Mouse (Mus musculus): ENCODE measurements at regions not wholly inside any gene's neighbourhood (a gene's known extent, or its start where the extent isn't known, plus 50 kb on each side); places are given as distances from the start of the nearest gene placed in this dataset.

GRCm38 (mm10) chr17:50444023-50444389 lies 65.2 kb upstream of the Plcl2 start:
- Histone ChIP-seq H3K4me1 (ENCODE audit: control insufficient read depth, insufficient read depth, low read length) (no peaks in the 10 kb centered on the region), H3K27ac (ENCODE audit: insufficient read depth, low read length) (no peak overlapping the region), H3K4me3 (ENCODE audit: insufficient read depth, low read length) (no peak overlapping the region)
- no peak for TF ChIP-seq CTCF (IDR thresholded peaks at IDR 0.05; ENCODE audit: extremely low read depth, insufficient read depth, low read length)
- TF ChIP-seq POLR2A (IDR thresholded peaks at IDR 0.05; ENCODE audit: extremely low read depth, insufficient read depth, low read length) = no peak

GRCm38 (mm10) chr17:50448693-50449092 lies 60.5 kb upstream of the Plcl2 start:
- no peak for TF ChIP-seq POLR2A (IDR thresholded peaks at IDR 0.05; ENCODE audit: extremely low read depth, insufficient read depth, low read length)
- no peak for TF ChIP-seq CTCF (IDR thresholded peaks at IDR 0.05; ENCODE audit: extremely low read depth, insufficient read depth, low read length)

GRCm38 (mm10) chr17:50451606-50452005 lies 57.6 kb upstream of the Plcl2 start:
- no peak for TF ChIP-seq POLR2A (IDR thresholded peaks at IDR 0.05; ENCODE audit: extremely low read depth, insufficient read depth, low read length)
- no peak overlapping the region for H3K27ac ChIP-seq (ENCODE audit: insufficient read depth, low read length)
- no peak overlapping the region for H3K4me3 ChIP-seq (ENCODE audit: insufficient read depth, low read length)
- no peaks in the 10 kb centered on the region for H3K4me1 ChIP-seq (ENCODE audit: control insufficient read depth, insufficient read depth, low read length)

More at GRCm38 (mm10) chr17:50448693-50449092, 60.5 kb upstream of the Plcl2 start:
- Histone ChIP-seq H3K27ac (ENCODE audit: insufficient read depth, low read length) (no peak overlapping the region), H3K4me3 (ENCODE audit: insufficient read depth, low read length) (no peak overlapping the region), H3K4me1 (ENCODE audit: control insufficient read depth, insufficient read depth, low read length) (no peaks in the 10 kb centered on the region)

GRCm38 (mm10) chr17:50453524-50453923 lies 55.7 kb upstream of the Plcl2 start:
- H3K27ac ChIP-seq (ENCODE audit: insufficient read depth, low read length) = no peak overlapping the region
- no peak for TF ChIP-seq CTCF (IDR thresholded peaks at IDR 0.05; ENCODE audit: extremely low read depth, insufficient read depth, low read length)
- TF ChIP-seq POLR2A (IDR thresholded peaks at IDR 0.05; ENCODE audit: extremely low read depth, insufficient read depth, low read length) = no peak
- H3K4me1 ChIP-seq (ENCODE audit: control insufficient read depth, insufficient read depth, low read length) = no peaks in the 10 kb centered on the region
- no peak overlapping the region for H3K4me3 ChIP-seq (ENCODE audit: insufficient read depth, low read length)

- Histone ChIP-seq H3K27ac (ENCODE audit: insufficient read depth, low read length) (no peak overlapping the region), H3K4me3 (ENCODE audit: insufficient read depth, low read length) (no peak overlapping the region), H3K4me1 (ENCODE audit: control insufficient read depth, insufficient read depth, low read length) (no peaks in the 10 kb centered on the region)
- TF ChIP-seq POLR2A (IDR thresholded peaks at IDR 0.05; ENCODE audit: extremely low read depth, insufficient read depth, low read length) (no peak), CTCF (IDR thresholded peaks at IDR 0.05; ENCODE audit: extremely low read depth, insufficient read depth, low read length) (no peak)
Observed at GRCm38 (mm10) chr17:50453956-50454355, 55.2 kb upstream of the Plcl2 start.

GRCm38 (mm10) chr17:50454917-50455316 lies 54.3 kb upstream of the Plcl2 start:
- H3K4me1 ChIP-seq (ENCODE audit: control insufficient read depth, insufficient read depth, low read length) = no peaks in the 10 kb centered on the region
- TF ChIP-seq CTCF (IDR thresholded peaks at IDR 0.05; ENCODE audit: extremely low read depth, insufficient read depth, low read length) (no peak), POLR2A (IDR thresholded peaks at IDR 0.05; ENCODE audit: extremely low read depth, insufficient read depth, low read length) (no peak)
- H3K27ac ChIP-seq (ENCODE audit: insufficient read depth, low read length) = no peak overlapping the region
- no peak overlapping the region for H3K4me3 ChIP-seq (ENCODE audit: insufficient read depth, low read length)

- Histone ChIP-seq H3K27ac (ENCODE audit: insufficient read depth, low read length) (no peak overlapping the region), H3K4me3 (ENCODE audit: insufficient read depth, low read length) (no peak overlapping the region), H3K4me1 (ENCODE audit: control insufficient read depth, insufficient read depth, low read length) (no peaks in the 10 kb centered on the region)
- TF ChIP-seq CTCF (IDR thresholded peaks at IDR 0.05; ENCODE audit: extremely low read depth, insufficient read depth, low read length) (no peak), POLR2A (IDR thresholded peaks at IDR 0.05; ENCODE audit: extremely low read depth, insufficient read depth, low read length) (no peak)
Observed at GRCm38 (mm10) chr17:50455719-50456118, 53.5 kb upstream of the Plcl2 start.

GRCm38 (mm10) chr17:50457053-50457697 lies 52.0 kb upstream of the Plcl2 start:
- H3K4me1 ChIP-seq (ENCODE audit: control insufficient read depth, insufficient read depth, low read length) = no peaks in the 10 kb centered on the region
- H3K27ac ChIP-seq (ENCODE audit: insufficient read depth, low read length) = no peak overlapping the region
- no peak overlapping the region for H3K4me3 ChIP-seq (ENCODE audit: insufficient read depth, low read length)
- TF ChIP-seq CTCF (IDR thresholded peaks at IDR 0.05; ENCODE audit: extremely low read depth, insufficient read depth, low read length) (no peak), POLR2A (IDR thresholded peaks at IDR 0.05; ENCODE audit: extremely low read depth, insufficient read depth, low read length) (no peak)

GRCm38 (mm10) chr17:50458232-50458631 lies 51.0 kb upstream of the Plcl2 start:
- Histone ChIP-seq H3K27ac (ENCODE audit: insufficient read depth, low read length) (no peak overlapping the region), H3K4me1 (ENCODE audit: control insufficient read depth, insufficient read depth, low read length) (no peaks in the 10 kb centered on the region), H3K4me3 (ENCODE audit: insufficient read depth, low read length) (no peak overlapping the region)
- no peak for TF ChIP-seq POLR2A (IDR thresholded peaks at IDR 0.05; ENCODE audit: extremely low read depth, insufficient read depth, low read length)
- no peak for TF ChIP-seq CTCF (IDR thresholded peaks at IDR 0.05; ENCODE audit: extremely low read depth, insufficient read depth, low read length)
